Comparison of ENCODE assay signal across 29 mouse cellular contexts in the genomic region with DNA sequence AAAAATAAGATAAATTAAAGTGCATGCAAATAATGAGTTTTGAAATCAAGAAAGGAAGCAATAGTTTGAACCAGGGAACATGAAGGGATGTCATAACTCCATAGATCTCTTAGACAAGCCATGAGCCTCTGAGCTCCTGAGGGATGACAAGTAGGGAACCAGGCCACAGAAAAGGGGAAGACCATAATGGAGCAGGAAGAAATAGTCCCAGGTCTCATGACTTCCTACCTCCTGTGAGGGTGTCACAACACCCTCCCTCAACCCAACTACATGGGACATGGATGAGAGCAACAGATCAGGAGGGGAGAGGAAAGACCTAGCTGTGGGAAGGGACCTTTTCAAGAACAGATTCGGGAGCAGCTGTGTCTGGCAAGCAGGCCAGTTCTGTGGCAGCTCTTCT. TPM values are rescaled to one million over a fixed set of nuclear protein-coding genes. Genes with fewer than 3 reads are reported as not detected.
DNase-seq lines count a peak whose midpoint lies in the region; ATAC-seq lines count a peak whose summit lies in the region.
"Had no signal": no experiment of that assay in that cellular context is flagged by ENCODE, and none has a peak within 500 bp of the region (broad histone marks: within the 10 kb centered on the region; RNA-seq: fewer than 3 reads in every experiment).

No protein-coding gene starts in this region.

- 91% methylated on average over 1 of the region's 1 CpGs for WGBS in midbrain, embryonic 11.5 days
- 100% methylated on average over 1 of the region's 1 CpGs for WGBS in midbrain, embryonic 16.5 days

- ATAC-seq in midbrain, embryonic 11.5 days (ENCODE audit: low FRiP score): no peak
- no peak for ATAC-seq in midbrain, embryonic 16.5 days
- peak; percentile 64 for ATAC-seq in megakaryocyte progenitor cell, adult 5-6 weeks (replicated peaks; ENCODE audit: poor library complexity)
- ATAC-seq: CD4-positive, CD25-positive, alpha-beta regulatory T cell, adult 4 months; forebrain, embryonic 14.5 days; forebrain, embryonic 16.5 days had no signal

- H3K4me2 ChIP-seq in midbrain, embryonic 11.5 days: no peak overlapping the region
- no peak overlapping the region for H3K4me2 ChIP-seq in midbrain, embryonic 16.5 days (ENCODE audit: low read length)
- H3K4me2 ChIP-seq: embryonic facial prominence, embryonic 13.5 days; embryonic facial prominence, embryonic 15.5 days; forebrain, embryonic 12.5 days had no signal

- H3K4me1 ChIP-seq in midbrain, embryonic 11.5 days (ENCODE audit: control insufficient read depth, insufficient read depth, low read length): no peaks in the 10 kb centered on the region
- H3K4me1 ChIP-seq in midbrain, embryonic 16.5 days (ENCODE audit: control insufficient read depth, insufficient read depth, low read length): no peaks in the 10 kb centered on the region
- H3K4me1 ChIP-seq: forebrain, embryonic 10.5 days had no signal

- peak; percentile 75 for DNase-seq in heart, adult 11 months
- no peak for DNase-seq in heart, adult 18-20 months
- peak; percentile 28 for DNase-seq in midbrain, embryonic 11.5 days (ENCODE audit: low spot score, missing footprints)
- DNase-seq in MN1 (ENCODE audit: low spot score): no peak
- DNase-seq: adrenal gland, adult 2 months; adrenal gland, postnatal 10 days; adrenal gland, postnatal 25 days; B cell, adult 2 months; cerebellum, adult 11-12 months; cerebellum, adult 2 months; cerebellum, adult 9-10 months; cerebellum, postnatal 14 days; cerebellum, postnatal 36 days; embryo, embryonic 11 days had no signal

- no peak overlapping the region for H3K9ac ChIP-seq in midbrain, embryonic 11.5 days (ENCODE audit: low read length)
- H3K9ac ChIP-seq in midbrain, embryonic 16.5 days (ENCODE audit: low read depth, low read length): no peak overlapping the region
- H3K9ac ChIP-seq: embryonic facial prominence, embryonic 13.5 days; embryonic facial prominence, embryonic 15.5 days; forebrain, embryonic 12.5 days had no signal

- no peak overlapping the region for H3K4me3 ChIP-seq in midbrain, embryonic 11.5 days (ENCODE audit: low read depth, low read length)
- no peak overlapping the region for H3K4me3 ChIP-seq in midbrain, embryonic 16.5 days (ENCODE audit: low read depth, low read length)
- H3K4me3 ChIP-seq: embryonic facial prominence, embryonic 13.5 days; embryonic facial prominence, embryonic 15.5 days; erythroblast, embryonic 14.5 days; forebrain, embryonic 10.5 days; forebrain, embryonic 12.5 days had no signal

- H3K27me3 ChIP-seq in midbrain, embryonic 11.5 days (ENCODE audit: control insufficient read depth, insufficient read depth, low read length): no peaks in the 10 kb centered on the region
- H3K27me3 ChIP-seq in midbrain, embryonic 16.5 days (ENCODE audit: control insufficient read depth, insufficient read depth, low read depth, low read length): no peaks in the 10 kb centered on the region
- H3K27me3 ChIP-seq: CH12.LX; embryonic facial prominence, embryonic 13.5 days; embryonic facial prominence, embryonic 15.5 days; forebrain, embryonic 12.5 days had no signal

- H3K9me3 ChIP-seq in midbrain, embryonic 11.5 days (ENCODE audit: control insufficient read depth, low read length): no peaks in the 10 kb centered on the region
- no peaks in the 10 kb centered on the region; the same call in 1 of the 2 replicates for H3K9me3 ChIP-seq in midbrain, embryonic 16.5 days (replicated peaks; ENCODE audit: control insufficient read depth, low read length, poor library complexity, severe bottlenecking)
- H3K9me3 ChIP-seq: embryonic facial prominence, embryonic 13.5 days; embryonic facial prominence, embryonic 15.5 days; forebrain, embryonic 10.5 days; forebrain, embryonic 12.5 days; G1E had no signal

- no peak overlapping the region for H3K27ac ChIP-seq in midbrain, embryonic 11.5 days (ENCODE audit: low read depth, low read length)
- no peak overlapping the region for H3K27ac ChIP-seq in midbrain, embryonic 16.5 days (ENCODE audit: low read length)
- H3K27ac ChIP-seq: embryonic facial prominence, embryonic 13.5 days; embryonic facial prominence, embryonic 15.5 days; forebrain, embryonic 10.5 days; forebrain, embryonic 12.5 days had no signal

- H3K36me3 ChIP-seq in midbrain, embryonic 11.5 days (ENCODE audit: control insufficient read depth, insufficient read depth, low read length): no peaks in the 10 kb centered on the region
- no peaks in the 10 kb centered on the region for H3K36me3 ChIP-seq in midbrain, embryonic 16.5 days (ENCODE audit: control insufficient read depth, insufficient read depth, low read length)
- H3K36me3 ChIP-seq: embryonic facial prominence, embryonic 13.5 days; embryonic facial prominence, embryonic 15.5 days; forebrain, embryonic 10.5 days; forebrain, embryonic 12.5 days; G1E had no signal

RNA-seq across cellular contexts. Expression of a gene that starts 16.6 kb away (rescaled TPM):
- not detected for total RNA-seq in heart, adult 18-20 months (2021)
- polyA plus RNA-seq in midbrain, embryonic 11.5 days (2014; fragmentation: Nextera tagmentation; extraction: Ambion mirVana): not detected in 2 replicates
- not detected in 2 replicates for polyA plus RNA-seq in midbrain, embryonic 16.5 days (2015; fragmentation: Nextera tagmentation; extraction: Ambion mirVana)
- total RNA-seq in megakaryocyte progenitor cell, adult 5-6 weeks (2015): not detected in 2 replicates
- total RNA-seq in megakaryocyte progenitor cell, adult 5-6 weeks (2017): not detected in 2 replicates
- total RNA-seq: adrenal gland, adult 2 months; adrenal gland, postnatal 10 days; adrenal gland, postnatal 25 days; adrenal gland, postnatal 4 days; CH12.LX; common myeloid progenitor, adult 5-6 weeks; G1E had no signal
- polyA plus RNA-seq: adrenal gland, adult 2 months; CD4-positive, CD25-positive, alpha-beta regulatory T cell, adult 4 months; cerebellum, adult 2 months; embryonic facial prominence, embryonic 11.5 days; embryonic facial prominence, embryonic 15.5 days; erythroblast, embryonic 14.5 days; forebrain, embryonic 10.5 days; forebrain, embryonic 12.5 days; forebrain, embryonic 14.5 days; forebrain, embryonic 16.5 days; G1E had no signal

RNA-seq across cellular contexts. Expression of a gene that starts 33.9 kb away (rescaled TPM):
- 10 to 100 TPM; 56.6 to 61.6 TPM for total RNA-seq in heart, adult 18-20 months (2021)
- polyA plus RNA-seq in midbrain, embryonic 11.5 days (2014; fragmentation: Nextera tagmentation; extraction: Ambion mirVana): 129 and 136 TPM in 2 replicates
- polyA plus RNA-seq in midbrain, embryonic 16.5 days (2015; fragmentation: Nextera tagmentation; extraction: Ambion mirVana): 156 and 169 TPM in 2 replicates
- total RNA-seq in megakaryocyte progenitor cell, adult 5-6 weeks (2015): 31.0 and 34.5 TPM in 2 replicates
- 12.4 and 12.5 TPM in 2 replicates for total RNA-seq in megakaryocyte progenitor cell, adult 5-6 weeks (2017)

Comparison
In these comparisons a context has a peak if more than half of its experiments do, and no peak if none do; other contexts are left out.
1. DNase-seq: peak in heart, adult 11 months (single experiment) and midbrain, embryonic 11.5 days (single experiment); none in heart, adult 18-20 months (0 of 2) and MN1 (single experiment).